Mouse (Mus musculus) urinary bladder, postnatal 36 days (tissue): ENCODE results near the gene 4933425L06Rik.

Experiments
- DNase-seq, 2 experiments: peaks; one replicate each; pipeline ENCODE4 v3.0.0; 2022; ENCODE audit warnings: low spot score in 2 of 2, mixed read lengths in 1 of 2

The 4933425L06Rik gene

DNA sequence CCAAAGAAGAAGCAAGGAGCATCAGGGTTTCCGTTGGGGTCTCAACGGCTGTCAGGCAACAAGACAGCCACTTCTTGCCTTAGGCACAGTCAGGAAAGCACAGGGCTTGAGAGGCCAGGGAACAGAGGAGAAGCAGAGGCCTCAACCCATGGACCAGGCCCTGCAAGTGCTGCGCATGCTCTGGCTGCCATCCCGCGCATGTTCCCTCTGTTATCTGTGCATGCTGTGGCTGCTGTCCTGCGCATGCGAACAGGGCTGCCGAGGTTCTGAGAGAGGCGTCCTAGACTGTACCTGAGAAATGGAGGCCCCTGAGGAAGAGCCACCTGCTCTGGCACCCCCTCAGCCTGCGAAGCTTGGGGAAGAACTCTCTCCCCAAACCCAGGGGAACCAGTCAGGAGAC, at the start of gene 4933425L06Rik:
TSS of gene 4933425L06Rik (plus strand) at position 261 of the 400 bp plus-strand sequence.
- no peak for DNase-seq

DNA sequence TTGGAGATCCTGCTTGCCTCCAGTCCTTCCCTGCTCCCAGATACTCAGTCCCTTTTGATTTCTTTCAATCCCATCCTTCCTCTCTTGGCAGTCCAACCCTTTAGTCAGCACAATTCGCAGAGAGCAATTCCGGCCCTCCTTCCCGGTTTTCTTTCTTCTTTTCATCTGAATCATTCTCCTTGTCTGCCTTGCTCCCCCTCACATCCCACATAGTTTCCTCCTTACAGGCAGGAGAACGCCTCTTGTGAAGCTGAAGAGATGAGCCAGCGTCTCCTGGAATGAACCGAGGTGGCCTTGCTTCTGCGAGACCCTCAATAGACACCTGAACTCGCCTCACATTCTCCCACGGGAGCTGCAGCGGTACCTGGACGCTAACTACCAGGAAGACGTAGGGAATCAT, 44.1 kb upstream of the 4933425L06Rik start:
- DNase-seq: no peak

DNA sequence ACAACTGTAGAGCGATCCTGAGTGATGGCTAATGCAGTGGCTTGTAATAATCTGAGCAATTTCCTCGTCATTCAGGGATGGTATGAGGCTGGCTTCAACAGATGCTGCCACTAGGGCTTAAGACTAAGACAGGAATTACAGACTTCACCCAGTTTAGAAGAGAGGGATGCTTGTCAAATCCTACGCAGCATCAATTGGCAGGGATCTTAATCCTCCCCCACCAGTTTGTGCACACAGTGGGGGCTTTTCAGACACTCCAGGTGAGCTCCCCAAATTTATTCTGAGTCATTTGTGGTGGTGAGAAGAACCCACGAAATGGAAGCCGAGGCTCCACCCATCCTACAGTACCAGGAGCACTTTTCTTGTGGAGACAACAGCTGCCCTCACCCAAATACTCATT, 43.6 kb upstream of the 4933425L06Rik start:
- DNase-seq: no peak

DNA sequence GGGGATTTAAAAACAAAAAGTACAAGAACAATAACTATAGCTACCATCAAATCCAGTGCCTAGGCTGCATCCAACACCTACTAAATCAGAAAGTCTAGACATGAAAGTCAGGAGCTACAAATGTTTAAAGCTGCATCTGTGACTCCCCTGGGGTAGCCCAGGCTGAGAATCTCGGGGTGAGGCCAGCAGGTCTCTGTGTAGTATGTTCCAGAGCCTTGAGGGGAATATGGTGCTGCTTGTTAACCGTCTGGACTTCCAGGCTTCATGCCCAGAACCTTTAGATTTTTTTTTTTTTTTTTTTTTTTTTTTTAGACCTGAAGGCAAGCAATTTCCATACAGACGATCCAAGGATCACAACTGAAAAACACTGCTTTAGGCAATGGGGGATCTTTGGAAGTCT, 38.0 kb upstream of the 4933425L06Rik start:
- DNase-seq: no peak

DNA sequence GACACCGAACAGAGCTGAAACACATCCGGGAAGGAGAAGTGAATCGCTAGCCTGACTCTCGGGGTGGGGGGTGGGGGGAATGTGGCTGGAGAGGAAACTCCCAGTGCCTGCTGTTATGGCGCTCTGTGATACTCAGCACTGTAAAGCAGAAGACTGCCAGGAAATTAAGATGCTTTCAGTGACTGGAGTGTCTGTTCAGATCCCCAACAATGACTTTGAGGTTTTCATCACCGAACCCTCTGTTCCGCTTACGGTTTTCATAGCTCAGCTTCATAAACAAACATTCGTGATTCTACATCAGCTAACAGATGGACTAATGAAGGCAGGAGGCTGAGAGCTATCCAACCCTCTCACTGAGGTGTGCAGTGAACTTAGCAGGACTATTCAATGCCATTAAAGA, 34.5 kb upstream of the 4933425L06Rik start:
- no peak for DNase-seq

DNA sequence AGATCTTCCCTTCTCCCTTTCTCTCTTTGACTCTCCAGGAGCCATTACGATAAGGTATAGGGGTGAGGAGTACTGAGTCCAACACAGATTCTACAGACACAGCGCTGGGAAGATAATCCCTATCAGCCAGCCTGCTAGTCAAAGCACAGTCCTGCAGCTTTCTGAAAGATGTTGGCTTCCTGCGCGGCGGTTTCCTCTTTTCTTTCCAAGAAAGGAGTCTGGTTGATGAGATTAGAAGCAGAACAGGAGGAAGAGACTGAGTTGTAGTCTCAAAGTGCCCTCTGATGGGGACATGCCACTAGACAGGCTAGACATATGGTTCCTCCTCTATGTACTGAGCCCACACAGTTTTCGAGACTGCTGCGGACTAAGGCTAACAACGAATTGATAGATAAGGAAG, 33.3 kb upstream of the 4933425L06Rik start:
- no peak for DNase-seq

DNA sequence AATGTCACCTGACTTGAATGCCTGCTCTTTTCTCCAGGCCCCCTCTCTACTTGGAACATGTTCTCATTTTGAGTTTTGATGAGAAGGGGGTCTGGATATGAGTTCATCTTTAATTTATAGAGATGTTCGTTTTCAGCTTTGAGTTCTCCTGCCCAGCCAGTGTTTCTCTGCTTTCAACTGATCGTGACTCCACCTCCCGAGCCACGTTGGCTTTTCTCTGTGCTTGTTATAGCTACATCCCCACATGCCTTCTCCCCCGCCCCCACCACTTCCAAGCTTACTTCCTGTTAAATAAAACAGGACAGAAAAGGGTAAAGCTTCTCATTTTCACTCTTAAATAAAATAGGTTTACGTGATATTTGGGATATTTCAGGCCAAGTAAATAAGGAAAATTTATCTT, 30.5 kb upstream of the 4933425L06Rik start:
- no peak for DNase-seq

DNA sequence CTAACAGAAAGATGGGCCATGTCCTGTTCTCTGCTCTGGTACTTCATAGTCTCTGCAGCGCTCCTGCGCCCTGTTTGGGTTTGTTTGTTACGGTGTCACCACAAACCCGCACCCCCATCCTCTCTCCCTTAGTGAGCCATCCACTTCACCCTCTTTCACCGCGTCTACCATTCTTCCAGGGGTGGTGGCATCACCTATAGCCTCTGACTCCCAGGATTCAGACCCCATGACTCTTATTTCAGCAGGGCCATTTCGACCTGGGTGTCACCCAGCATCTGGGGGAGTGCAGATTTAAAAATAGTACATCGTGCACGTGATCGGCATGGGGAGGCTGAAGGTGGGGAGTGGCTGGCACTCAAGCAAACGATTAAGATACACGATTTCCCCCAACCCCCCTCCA, 28.3 kb upstream of the 4933425L06Rik start:
- DNase-seq: no peak

DNA sequence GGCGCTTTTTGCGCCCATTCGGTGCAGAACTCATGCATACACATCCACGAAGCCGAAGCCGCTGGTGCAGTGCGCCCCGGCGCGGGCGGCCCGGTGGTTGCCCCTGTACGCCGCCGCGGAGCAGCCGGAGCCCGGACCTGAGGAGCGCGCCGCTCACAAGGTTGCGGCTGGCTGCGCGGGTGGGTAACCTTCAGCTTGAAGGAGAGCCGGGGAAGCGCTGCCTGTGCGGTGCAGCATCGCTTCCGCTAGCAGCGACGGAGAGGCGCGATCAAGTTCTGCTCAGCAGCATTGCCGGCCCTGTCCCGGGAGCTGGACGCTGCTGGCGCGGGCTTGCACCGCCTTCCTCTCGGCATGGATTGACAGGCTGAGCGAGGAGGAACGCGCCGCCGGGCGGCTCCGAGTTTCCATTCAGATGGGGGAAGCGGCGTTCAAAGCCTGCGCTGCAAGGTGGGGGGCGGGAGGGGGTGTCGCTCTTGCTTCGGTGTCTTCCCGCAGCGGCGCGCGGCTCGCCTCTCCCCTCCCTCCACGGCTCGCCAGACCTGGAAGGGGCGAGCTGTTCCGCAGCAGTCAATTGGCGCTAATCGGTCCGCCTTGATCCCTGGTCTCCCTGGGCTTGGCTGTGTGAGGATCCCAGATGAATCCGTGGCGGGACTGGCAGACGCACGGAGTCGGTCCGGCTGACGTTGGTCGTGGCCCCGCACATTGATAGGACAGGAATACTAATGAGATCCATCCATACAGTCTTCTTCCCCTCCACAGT, 27.6 kb upstream of the 4933425L06Rik start, which contains the start of gene Rgs7bp:
TSS of gene Rgs7bp (minus strand) at position 750 of the 760 bp plus-strand sequence.
- DNase-seq: peak; percentile 49 to 55

DNA sequence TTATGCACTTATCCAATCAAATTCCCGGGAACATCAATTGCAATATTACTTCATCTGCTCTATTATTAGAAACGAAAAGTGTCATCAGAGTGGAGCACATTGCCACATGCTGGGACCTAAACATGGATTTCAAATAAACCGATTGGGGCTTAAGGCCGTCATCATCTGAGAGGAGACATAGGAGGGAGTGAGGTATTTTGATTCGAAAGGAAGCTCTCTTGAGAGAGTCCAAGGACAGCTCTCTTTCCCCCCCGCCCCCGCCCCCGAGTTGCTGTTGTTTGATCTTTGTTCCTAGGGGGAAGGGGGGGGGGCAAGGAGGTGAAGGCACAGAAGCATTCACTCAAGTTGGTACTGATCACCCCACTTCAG, 27.0 kb upstream of the 4933425L06Rik start:
- DNase-seq: no peak

DNA sequence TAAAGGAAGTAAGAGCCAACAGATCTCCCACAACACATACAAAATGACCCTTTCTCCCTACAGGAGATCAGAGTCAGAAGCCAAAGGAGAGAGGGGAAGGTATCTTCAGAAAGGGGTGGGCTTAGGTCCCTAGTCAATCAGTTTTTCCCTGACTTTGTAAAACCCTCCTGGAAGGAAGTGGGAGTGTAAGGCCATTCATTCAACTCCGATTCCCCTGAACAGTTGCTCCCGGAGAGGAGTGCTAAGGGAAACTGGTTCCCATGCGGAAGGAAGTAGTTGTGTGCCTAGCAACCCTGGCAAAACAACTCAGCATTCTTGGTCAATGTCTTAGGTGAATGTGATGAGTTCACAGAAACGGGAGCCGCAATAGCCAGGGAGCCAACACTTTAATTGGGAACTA, 26.5 kb upstream of the 4933425L06Rik start:
- no peak for DNase-seq

DNA sequence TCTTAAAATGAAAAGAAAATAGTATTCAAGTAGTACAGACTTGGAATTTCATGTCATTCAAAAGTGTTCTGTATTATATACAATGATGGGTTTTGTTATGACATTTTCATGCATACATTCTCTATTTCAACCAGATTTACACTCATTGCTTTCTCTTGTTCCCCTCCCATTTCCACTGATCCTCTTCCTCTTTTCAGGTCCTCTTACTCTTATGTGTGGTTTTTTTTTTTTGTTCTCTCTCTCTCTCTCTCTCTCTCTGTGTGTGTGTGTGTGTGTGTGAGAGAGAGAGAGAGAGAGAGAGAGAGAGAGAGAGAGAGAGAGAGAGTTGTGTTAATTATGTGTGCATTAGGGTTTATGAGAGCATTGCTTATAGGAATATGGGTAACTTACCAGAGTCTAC, 15.8 kb upstream of the 4933425L06Rik start:
- no peak for DNase-seq

DNA sequence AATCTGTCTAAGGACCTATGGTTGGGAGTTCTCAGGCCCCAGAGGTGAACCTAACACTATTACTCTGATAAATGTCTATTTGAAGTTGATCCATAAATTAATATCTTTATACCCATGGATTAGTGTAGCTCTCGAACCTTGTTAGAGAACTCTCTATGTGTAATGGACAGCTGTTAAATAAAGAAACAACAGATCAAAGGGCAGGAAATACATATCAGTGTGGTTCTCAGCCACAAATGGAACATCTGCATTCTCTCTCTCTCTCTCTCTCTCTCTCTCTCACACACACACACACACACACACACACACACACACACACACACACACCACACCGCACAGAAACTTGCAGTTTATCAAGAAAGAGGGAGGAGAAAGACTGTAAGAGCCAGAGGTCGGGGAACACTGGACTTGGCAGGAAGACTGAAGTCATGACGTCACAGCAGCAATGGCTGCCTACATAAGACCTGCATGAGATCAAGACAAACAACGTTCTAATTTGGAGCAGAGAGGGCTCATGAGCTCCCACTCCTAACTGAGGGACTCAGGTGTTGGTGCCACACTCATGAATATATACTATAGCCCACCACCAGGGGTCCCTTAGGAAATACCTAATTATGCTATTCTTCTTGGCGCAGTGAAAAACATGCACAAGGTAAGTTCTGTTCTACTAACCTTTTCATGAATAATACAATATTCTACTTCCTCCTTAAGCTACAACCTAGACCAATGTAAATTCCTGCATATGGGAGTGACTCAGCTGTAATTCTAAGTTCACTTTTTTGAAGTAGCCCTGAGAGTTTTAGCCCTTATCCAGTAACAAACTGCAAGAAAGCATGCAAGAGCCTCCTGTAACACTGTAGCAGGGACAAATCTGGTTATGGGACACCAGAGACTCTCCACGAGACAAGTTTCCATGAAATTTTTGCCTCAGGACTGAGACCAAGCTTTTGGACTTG, 14.8 kb upstream of the 4933425L06Rik start:
- DNase-seq: no peak

DNA sequence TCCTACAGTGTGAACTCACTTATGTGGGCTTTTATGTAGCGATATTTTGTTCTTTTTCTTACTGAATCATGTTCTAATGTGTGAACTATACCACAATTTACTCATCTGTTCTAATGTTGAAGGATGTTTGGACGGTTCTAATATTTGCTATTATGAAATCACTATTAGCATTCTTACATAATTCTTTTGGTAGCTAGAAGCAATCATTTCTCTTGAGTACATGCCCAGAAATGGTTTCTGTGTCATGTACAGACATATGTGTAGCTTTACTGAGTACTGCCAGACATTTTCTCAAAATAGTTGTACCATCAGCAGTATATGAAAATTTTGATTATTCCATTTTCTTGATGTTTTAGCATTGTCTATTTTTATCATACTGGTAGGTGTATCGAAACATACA, 7.4 kb downstream of the 4933425L06Rik start:
- no peak for DNase-seq

DNA sequence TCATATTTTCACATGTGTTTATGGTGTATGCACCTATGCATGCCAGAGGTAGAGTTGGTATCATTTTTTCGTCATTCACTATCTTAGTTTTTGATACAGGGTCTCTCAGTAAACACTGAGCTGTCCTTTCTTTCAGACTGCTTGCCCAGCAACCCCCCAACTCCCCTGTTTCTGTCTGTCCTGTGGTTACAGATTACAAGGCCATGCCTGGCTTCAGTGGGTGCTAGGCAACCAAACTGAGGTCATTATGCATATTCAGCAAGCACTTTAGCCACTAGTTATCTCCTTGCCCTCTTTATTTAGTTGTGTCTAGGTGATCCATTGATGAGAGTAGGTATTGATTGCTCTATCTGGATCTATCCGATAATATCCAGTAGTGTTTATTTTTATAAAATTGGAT, 14.4 kb downstream of the 4933425L06Rik start:
- DNase-seq: no peak

DNA sequence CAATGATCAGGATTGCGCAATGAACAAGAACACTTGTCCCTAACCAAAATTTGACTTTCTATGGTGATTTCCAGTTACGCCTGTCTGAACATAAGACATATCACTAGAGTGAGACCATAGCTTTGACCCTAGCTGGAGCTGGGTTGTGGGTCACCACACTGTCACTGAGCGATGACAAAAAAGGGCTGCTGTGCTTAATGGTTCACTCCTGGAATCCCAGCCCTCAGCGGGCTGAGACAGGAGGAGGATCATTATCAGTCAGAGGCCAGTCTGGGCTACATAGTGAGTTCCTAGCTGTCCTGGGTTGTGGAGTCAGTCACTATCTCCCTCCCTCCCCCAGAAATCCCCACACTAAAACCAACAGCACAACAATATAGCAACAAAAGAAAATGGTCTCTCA, 18.8 kb downstream of the 4933425L06Rik start:
- no peak for DNase-seq

DNA sequence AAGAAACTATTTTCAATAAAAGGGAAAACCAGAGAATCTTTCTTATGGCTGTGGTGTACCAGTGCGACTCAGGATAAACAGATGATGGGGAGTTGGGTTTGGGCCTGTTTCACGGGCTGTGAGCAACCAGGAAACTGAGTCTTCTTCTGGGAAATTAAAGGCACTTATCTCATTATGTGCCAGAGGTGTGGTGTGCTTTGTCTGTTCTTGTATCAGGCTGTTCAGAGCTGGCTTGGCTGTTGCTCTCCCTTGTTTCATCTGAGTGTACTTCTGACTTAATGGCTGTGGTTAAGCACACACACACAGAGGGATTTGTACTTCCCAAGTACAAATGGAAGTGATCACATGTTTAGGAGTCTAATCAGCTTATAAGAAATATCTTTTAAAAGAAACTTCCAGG, 22.5 kb downstream of the 4933425L06Rik start:
- DNase-seq: no peak

DNA sequence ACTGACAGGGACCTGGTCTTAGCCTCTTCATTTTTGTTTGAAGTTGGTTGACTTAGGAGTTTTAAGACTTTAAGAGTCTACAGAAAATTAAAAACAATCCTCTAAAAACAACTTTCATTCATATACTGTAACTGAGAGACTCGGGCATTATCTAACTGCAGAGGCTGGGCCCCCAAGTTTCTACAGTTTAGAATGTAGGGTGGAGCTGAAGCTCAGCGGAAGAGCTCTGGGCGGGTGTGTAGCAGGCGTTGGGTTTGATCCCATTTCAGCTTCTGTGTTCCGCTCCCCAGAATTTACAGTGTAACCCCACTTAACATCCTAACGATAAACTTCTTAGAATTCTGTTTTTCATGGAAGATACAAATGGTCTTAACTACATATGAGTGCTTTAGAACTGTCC, 29.7 kb downstream of the 4933425L06Rik start:
- no peak for DNase-seq

DNA sequence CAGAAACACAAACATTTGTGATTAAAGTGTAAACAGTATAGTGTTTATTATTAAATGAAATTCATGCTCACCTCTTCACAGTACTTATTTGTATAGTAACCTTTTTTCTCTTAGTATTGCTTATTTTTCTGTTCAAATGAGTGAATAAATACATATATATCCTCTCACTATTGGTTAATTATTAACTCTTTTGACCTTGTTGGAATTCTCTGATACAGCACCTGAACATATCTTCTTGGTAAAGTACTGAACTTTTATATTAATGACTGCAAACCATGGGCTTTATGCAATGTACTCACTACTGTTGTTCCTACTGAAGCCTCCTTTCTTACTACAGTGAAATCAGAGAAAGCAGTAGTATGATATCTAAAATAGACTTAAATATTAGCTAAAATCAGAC, 39.7 kb downstream of the 4933425L06Rik start:
- no peak for DNase-seq

DNA sequence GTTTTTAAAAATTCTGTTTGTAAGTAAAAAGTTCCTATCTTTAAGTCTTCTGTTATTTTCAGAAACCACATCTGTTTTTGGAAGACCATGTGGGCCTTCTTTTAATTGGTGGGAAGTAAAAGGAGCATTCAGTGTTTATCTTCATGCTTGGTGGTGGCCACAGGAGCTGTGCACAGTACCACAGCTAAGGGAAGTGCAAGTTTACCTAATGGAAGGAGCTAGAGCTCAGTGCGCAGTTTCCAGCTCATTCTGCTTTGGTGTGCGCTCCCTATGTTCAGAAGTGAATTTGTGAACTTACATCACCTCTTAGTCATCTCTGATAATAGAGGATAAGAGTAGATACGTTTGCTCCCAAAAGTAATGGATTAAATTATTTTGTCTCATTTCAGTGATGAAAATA, 40.2 kb downstream of the 4933425L06Rik start:
- DNase-seq: no peak

DNA sequence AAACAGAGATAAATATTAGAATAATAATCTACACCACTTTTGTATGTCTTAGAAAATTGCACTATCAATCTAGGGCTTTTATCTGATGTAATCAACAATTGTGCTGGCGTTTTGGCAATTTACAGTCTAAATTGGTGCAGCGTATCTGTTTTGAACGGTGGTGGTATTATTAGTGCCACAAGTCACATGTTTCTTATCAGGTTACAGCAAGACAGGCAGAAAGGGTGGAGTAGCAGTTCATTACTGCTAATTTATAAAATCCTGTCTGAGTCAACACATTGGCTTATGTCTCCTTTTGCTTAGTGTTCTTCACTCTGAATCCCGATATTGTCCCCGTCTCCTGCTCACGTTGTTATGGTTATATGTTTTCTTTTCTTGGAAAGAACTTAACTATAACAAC, 48.2 kb downstream of the 4933425L06Rik start:
- no peak for DNase-seq

DNA sequence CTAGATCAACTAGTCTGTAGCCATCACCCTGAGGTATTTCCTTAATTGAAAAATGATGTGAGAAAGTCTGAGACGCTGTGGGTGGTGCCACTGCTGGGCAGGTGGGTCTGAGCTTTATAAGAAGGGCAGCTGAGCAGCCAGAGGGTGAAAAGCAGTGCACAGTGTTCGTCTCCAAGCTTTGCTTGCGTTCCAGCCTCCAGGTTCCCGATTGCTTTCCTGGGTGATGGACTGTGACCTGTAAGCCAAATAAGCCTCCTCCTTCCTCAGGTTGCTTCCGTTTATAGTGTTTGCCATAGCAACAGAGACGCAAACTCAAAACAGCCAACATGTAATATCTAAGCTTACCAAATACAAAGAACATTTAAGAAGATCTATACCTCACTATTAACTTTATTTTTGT, 50.4 kb downstream of the 4933425L06Rik start:
- DNase-seq: no peak

DNA sequence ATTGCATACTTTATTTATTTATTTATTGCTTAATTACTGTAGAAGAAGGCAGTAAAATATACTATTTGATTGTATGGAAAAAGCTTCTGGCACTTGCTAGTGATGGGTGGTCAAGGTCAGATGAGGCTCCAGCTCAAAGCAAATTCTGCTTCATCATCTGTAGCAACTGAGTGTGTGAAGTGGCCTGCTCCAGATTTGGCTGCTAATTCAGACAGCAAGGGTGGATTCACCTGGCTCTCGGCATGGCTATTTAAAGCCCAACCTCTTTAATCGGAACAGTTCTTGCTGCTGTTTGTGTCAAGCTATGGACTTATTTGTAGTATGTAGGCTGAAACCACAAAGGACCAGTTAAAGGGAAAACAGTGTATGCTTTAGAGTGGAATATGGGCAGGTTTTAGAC, 50.9 kb downstream of the 4933425L06Rik start:
- no peak for DNase-seq
